In genomic region chr2:145232764-145233484, GRCm38 (mm10) we compare ENCODE assay signal across 9 mouse cellular contexts.
A peak's percentile ranks its signal among the peaks of the same experiment; 100 is the strongest.
DNase-seq lines count a peak whose midpoint lies in the region; ATAC-seq lines count a peak whose summit lies in the region.
"Had no signal": no experiment of that assay in that cellular context is flagged by ENCODE, and none has a peak within 500 bp of the region (broad histone marks: within the 10 kb centered on the region; RNA-seq: fewer than 3 reads in every experiment).

No protein-coding gene starts in this region.

- H3K4me2 ChIP-seq in intestine, embryonic 15.5 days (replicated peaks), result no peak overlapping the region
- H3K4me2 ChIP-seq in liver, embryonic 16.5 days (ENCODE audit: low read depth, low read length), result no peak overlapping the region
- H3K4me2 ChIP-seq: limb, embryonic 15.5 days had no signal

- peak; percentile 91 for ATAC-seq in intestine, embryonic 15.5 days
- ATAC-seq in liver, embryonic 16.5 days (ENCODE audit: low read depth), result peak; percentile 92

- no peaks in the 10 kb centered on the region for H3K27me3 ChIP-seq in intestine, embryonic 15.5 days (replicated peaks)
- no peaks in the 10 kb centered on the region for H3K27me3 ChIP-seq in liver, embryonic 16.5 days (ENCODE audit: control insufficient read depth, insufficient read depth, low read depth, low read length)
- H3K27me3 ChIP-seq: limb, embryonic 15.5 days had no signal

- peak overlapping the region; percentile 33; the same call in 1 of the 2 replicates for H3K27ac ChIP-seq in intestine, embryonic 15.5 days
- peak overlapping the region; percentile 52 for H3K27ac ChIP-seq in liver, embryonic 16.5 days (ENCODE audit: low read length)
- H3K27ac ChIP-seq: limb, embryonic 15.5 days had no signal

- DNase-seq in testis, postnatal 14 days (ENCODE audit: low spot score), result peak; percentile 12
- no peak for DNase-seq in testis, postnatal 10 days (ENCODE audit: low spot score)
- peak; percentile 33 for DNase-seq in yolk sac, embryonic 10.5 days (ENCODE audit: low spot score)
- no peak for DNase-seq in thymus, postnatal 14 days
- no peak for DNase-seq in cerebellum, adult 11 months
- DNase-seq in right cerebral cortex, postnatal 10 days (ENCODE audit: low spot score in 2 of 2), result no peak

- 26% methylated on average over 6 of the region's 6 CpGs for WGBS in intestine, embryonic 15.5 days
- WGBS in liver, embryonic 16.5 days (ENCODE audit: insufficient replicate concordance), result 37% methylated on average over 6 of the region's 6 CpGs

- H3K36me3 ChIP-seq in intestine, embryonic 15.5 days, result no peaks in the 10 kb centered on the region
- no peaks in the 10 kb centered on the region for H3K36me3 ChIP-seq in liver, embryonic 16.5 days (ENCODE audit: control insufficient read depth, insufficient read depth)
- H3K36me3 ChIP-seq: limb, embryonic 15.5 days had no signal

- peaks cover 20% of the 10 kb centered on the region for H3K4me1 ChIP-seq in intestine, embryonic 15.5 days (replicated peaks)
- H3K4me1 ChIP-seq in liver, embryonic 16.5 days (ENCODE audit: control insufficient read depth, low read depth, low read length), result peaks cover 12% of the 10 kb centered on the region

- H3K9ac ChIP-seq in intestine, embryonic 15.5 days, result no peak overlapping the region
- no peak overlapping the region for H3K9ac ChIP-seq in liver, embryonic 16.5 days (ENCODE audit: low read depth, low read length)
- H3K9ac ChIP-seq: limb, embryonic 15.5 days had no signal

- H3K4me3 ChIP-seq in intestine, embryonic 15.5 days (replicated peaks), result no peak overlapping the region
- no peak overlapping the region for H3K4me3 ChIP-seq in liver, embryonic 16.5 days (ENCODE audit: low read depth, low read length)
- H3K4me3 ChIP-seq: limb, embryonic 15.5 days had no signal

- H3K9me3 ChIP-seq in intestine, embryonic 15.5 days, result no peaks in the 10 kb centered on the region
- no peaks in the 10 kb centered on the region for H3K9me3 ChIP-seq in liver, embryonic 16.5 days (replicated peaks; ENCODE audit: control insufficient read depth, low read length)
- H3K9me3 ChIP-seq: limb, embryonic 15.5 days had no signal

Comparison
In these comparisons a context has a peak if more than half of its experiments do, and no peak if none do; other contexts are left out.
1. DNase-seq: peak in testis, postnatal 14 days (single experiment) and yolk sac, embryonic 10.5 days (single experiment); none in testis, postnatal 10 days (single experiment), thymus, postnatal 14 days (single experiment), cerebellum, adult 11 months (single experiment) and right cerebral cortex, postnatal 10 days (0 of 2).